Mouse (Mus musculus): Measurements from ENCODE around the gene Klra1. TPM values are rescaled to one million over a fixed set of nuclear protein-coding genes. Genes with fewer than 3 reads are reported as not detected.
"Not testable (repeated sequence)": the region's sequence is repeated elsewhere in the genome, so short reads cannot be mapped to it uniquely, and the experiment has no call there.

Klra1 gene
- not detected for total RNA-seq (2021)
- not detected in 2 replicates for polyA plus RNA-seq (2012; rRNA removed)
- long read RNA-seq, result 0 reads

DNA sequence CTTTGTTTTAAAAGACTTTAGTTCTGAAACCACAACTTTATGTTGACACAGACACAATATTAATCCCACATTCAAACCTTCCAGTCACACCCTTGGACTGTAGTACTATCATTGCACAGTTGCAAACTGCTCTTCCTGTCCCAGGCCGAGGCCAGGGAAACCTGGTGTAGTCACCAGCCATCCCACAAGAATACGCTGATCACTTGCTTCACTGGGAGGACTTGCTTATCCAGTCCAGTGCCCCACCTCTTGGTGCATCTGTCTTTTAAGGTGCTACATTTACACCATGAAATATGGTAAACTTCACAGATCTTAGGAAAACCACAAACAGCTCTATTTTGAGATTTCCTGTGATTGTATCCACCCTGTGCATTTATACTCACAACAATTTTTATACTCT, at the start of gene Klra1:
TSS of gene Klra1 (minus strand) at position 125 of the 400 bp plus-strand sequence.
- no peak for DNase-seq

DNA sequence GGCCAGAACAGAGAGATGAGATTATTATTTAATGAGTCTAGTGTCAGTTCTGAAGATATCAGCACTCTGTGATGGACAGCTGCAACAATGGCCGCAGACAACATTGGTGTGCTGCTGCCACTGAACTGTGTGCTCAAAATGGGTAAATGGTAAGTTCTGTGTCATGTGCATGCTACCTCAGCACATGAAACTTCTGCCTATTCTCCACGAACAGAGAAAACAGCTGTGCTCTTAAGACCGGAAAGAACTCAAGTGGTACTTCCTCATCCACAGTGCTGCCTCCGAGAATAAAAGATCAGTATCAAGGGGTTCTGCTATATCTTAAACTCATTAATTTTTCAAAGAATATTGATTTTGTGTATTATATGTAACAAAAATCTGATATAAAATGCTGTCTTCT, 42.8 kb upstream of the Klra1 start:
- no peak for DNase-seq

DNA sequence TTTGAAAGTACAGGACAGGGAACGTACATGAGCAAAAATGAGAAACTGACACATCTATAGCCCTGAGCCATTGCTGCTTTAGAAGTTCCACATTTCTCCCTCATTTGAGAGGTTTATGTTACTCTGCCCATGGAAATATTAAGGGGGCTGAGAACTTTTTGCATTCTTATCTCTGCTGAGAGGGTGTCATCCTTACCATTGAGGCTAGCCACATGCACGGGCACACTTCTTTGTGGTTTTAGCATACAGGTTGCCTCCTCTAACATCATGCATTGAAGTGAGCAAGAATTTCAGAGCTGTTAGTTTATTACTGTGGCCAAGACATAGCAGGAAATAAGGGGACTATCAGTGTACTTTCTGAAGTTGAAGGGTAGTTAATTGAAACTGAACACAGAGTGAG, 32.5 kb upstream of the Klra1 start:
- DNase-seq, result no peak

DNA sequence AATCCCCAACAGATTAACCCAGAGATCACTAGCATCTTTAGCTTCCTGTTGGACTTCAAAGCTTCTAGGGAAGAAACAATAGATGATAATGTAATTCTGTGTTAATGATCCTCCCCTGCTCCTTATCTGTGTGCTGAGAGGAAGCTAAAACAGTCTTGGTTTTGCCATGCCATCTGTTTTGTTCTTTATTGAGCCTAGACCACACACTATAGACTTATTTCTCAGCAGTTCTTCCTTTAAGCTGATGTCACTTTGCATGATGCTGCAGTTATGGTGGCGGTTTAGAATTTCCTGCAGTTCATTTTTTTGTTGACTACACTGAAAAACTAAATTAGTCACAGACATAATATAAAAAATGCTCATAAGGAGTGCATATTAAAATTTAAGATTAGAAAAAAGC, 18.2 kb upstream of the Klra1 start:
- DNase-seq, result no peak

DNA sequence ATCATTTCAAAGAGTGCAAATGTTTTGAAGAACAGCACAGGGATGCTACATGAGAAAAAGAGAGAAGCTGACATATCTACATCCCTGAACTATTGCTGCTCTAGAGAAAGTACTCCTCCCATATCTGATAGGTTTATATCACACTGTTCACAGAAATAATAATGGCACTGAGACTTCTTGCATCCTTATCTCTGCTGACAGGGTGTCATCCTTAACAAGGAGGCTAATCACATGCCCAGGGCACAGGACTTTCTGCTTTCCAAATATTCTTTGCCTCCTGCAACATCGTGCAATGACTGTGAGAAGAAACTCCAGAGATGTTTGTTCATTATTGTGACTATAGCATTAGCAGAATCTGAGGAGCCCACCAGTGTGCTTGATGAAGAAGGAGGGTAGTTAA, 871 bp downstream of the Klra1 start:
- DNase-seq, result no peak

DNA sequence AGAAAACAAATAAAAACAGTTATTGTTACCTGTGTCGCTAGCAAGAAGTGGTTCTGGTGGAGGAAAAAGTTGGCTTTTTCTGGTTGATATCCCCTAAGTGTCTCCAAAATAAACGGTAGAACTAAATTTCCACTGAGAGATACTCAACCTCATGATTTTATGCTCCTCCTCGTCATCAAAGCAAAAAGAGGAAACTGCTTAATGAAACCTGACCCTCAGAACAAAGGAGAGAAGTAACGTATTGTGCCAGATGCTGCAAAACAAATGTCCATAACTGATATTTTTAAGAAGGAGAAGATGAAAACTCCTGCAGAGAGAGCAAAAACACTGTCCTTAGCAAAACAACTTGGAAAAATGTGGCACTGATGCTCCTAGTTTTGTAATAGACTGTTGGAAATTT, 4.3 kb downstream of the Klra1 start:
- DNase-seq, result no peak

DNA sequence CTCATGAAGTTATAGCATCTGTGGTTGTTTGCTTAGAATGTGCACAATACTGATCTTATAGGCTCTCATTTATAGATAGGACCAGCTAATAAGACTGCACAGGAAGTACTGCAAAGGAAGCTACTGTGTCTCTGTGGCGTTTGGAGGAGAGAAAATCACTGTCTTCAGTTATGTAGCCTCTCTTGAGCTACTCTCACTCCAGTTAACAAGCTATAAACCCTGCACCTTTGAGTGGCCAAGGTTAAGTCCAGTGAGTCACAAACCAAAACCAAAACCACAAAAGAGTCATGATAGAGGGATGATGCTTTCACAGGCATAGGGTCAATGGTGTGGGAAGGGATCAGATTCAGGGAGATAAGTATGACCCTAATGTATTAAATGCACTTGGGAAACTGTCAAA, 41.3 kb downstream of the Klra1 start:
- DNase-seq, result not testable (repeated sequence)

DNA sequence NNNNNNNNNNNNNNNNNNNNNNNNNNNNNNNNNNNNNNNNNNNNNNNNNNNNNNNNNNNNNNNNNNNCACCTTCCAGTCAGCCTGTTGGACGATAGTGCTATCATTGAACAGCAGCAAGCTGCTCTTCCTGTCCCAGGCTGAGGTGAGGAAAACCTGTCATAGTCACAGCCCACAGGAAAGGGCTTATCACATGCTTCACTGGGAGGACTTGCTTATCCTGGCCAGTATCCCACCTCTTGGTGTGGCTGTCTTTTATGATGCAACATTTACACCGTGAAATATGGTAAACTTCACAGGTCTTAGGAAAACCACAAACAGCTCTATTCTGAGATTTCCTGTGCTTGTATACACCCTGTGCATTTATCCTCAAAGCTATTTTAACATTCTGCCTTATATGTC, 44.7 kb downstream of the Klra1 start:
- not testable (repeated sequence) for DNase-seq

DNA sequence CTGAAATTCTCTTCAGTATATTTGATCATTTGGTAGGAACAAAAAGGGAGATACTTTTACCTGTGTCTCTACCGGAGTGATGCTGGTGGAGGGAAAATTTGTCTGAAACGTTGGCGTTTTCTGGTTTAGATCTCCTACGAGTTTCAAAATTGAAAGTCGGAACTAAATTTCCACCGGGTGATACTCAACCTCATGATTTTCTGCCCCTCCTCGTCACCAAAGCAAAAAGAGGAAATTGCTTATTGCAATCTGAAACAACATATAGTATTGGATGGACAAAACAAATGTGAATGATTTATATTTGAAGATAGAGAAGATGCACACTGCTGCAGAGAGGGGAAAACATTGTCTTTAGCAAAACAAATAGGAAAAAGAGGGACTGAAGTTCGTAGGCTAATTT, 49.3 kb downstream of the Klra1 start, which contains the start of gene Klra3:
TSS of gene Klra3 (minus strand) at position 164 of the 400 bp plus-strand sequence.
- DNase-seq, result no peak

Other genes with a start within 250 kb of the Klra1 start
- gene Klra9, start 193.8 kb downstream of the Klra1 start, total RNA-seq (2021), result not detected
- not detected in 2 replicates for gene Klra9, start 193.8 kb downstream of the Klra1 start, polyA plus RNA-seq (2012; rRNA removed)
- not detected for gene Klra7, start 153.6 kb downstream of the Klra1 start, total RNA-seq (2021)
- gene Klra7, start 153.6 kb downstream of the Klra1 start, polyA plus RNA-seq (2012; rRNA removed), result not detected in 2 replicates
- not detected for gene Klra10, start 104.9 kb downstream of the Klra1 start, total RNA-seq (2021)
- not detected in 2 replicates for gene Klra10, start 104.9 kb downstream of the Klra1 start, polyA plus RNA-seq (2012; rRNA removed)
- not detected for gene Klra3, start 49.3 kb downstream of the Klra1 start, total RNA-seq (2021)
- not detected in 2 replicates for gene Klra3, start 49.3 kb downstream of the Klra1 start, polyA plus RNA-seq (2012; rRNA removed)